In the genomic region with DNA sequence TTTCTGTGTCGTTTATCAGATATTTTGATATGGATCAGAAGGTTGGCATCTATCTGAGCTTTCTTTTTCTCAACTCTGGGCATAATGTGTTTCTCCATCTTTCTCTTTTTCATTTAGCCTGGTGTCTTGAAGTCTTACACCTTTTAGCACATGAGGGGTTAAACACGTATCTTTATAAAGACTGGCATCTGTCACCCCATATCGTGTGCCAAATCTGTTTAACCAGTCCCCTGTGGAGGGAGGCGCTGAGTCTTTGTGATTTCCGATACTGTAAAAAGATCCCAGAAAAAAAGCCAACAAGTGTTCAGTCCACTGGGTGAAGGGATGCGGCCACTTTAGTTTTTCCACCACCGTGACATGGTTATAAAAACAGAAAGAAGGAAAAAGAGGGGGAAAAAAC, we compare ENCODE assay signal across 18 mouse cellular contexts.
DNase-seq lines count a peak whose midpoint lies in the region; ATAC-seq and TF ChIP-seq lines count a peak whose summit lies in the region.
"Had no signal": no experiment of that assay in that cellular context is flagged by ENCODE, and none has a peak within 500 bp of the region (broad histone marks: within the 10 kb centered on the region; RNA-seq: fewer than 3 reads in every experiment).

No protein-coding gene starts in this region.

- no peaks in the 10 kb centered on the region for H3K36me3 ChIP-seq in forebrain, embryonic 14.5 days (ENCODE audit: control insufficient read depth, insufficient read depth, low read length)
- H3K36me3 ChIP-seq in forebrain, embryonic 15.5 days: no peaks in the 10 kb centered on the region
- H3K36me3 ChIP-seq in forebrain, postnatal 0 days (ENCODE audit: insufficient read depth): no peaks in the 10 kb centered on the region
- H3K36me3 ChIP-seq in forebrain, embryonic 11.5 days (ENCODE audit: control insufficient read depth, insufficient read depth, low read length): no peaks in the 10 kb centered on the region
- H3K36me3 ChIP-seq: G1E had no signal

- no peaks in the 10 kb centered on the region for H3K27me3 ChIP-seq in forebrain, embryonic 14.5 days (replicated peaks; ENCODE audit: control insufficient read depth, insufficient read depth, low read length)
- H3K27me3 ChIP-seq in forebrain, embryonic 15.5 days: no peaks in the 10 kb centered on the region
- no peaks in the 10 kb centered on the region for H3K27me3 ChIP-seq in forebrain, postnatal 0 days (ENCODE audit: insufficient read depth, low read length)
- no peaks in the 10 kb centered on the region for H3K27me3 ChIP-seq in forebrain, embryonic 11.5 days (ENCODE audit: control insufficient read depth, insufficient read depth, low read length)
- H3K27me3 ChIP-seq: CH12.LX, Patski had no signal

- no peak overlapping the region for H3K9ac ChIP-seq in forebrain, embryonic 14.5 days (ENCODE audit: low read length)
- H3K9ac ChIP-seq in forebrain, embryonic 15.5 days (replicated peaks): no peak overlapping the region
- H3K9ac ChIP-seq in forebrain, postnatal 0 days: no peak overlapping the region
- H3K9ac ChIP-seq in forebrain, embryonic 11.5 days (ENCODE audit: low read length): no peak overlapping the region

- TF ChIP-seq CTCF in forebrain, postnatal 0 days (IDR thresholded peaks at IDR 0.05; ENCODE audit: low read depth): no peak
- no peak for TF ChIP-seq CTCF in brain, embryonic 14.5 days (IDR thresholded peaks at IDR 0.05; ENCODE audit: borderline replicate concordance, extremely low read depth, insufficient read depth, insufficient read length)

- ATAC-seq in forebrain, embryonic 14.5 days: no peak
- no peak for ATAC-seq in forebrain, embryonic 15.5 days (replicated peaks)
- no peak for ATAC-seq in forebrain, postnatal 0 days
- no peak for ATAC-seq in forebrain, embryonic 11.5 days (replicated peaks; ENCODE audit: low FRiP score)
- ATAC-seq: activated CD4-positive, CD25-positive, alpha-beta regulatory T cell, adult 4 months; CD4-positive, CD25-positive, alpha-beta regulatory T cell, adult 4 months; Patski had no signal

- H3K4me1 ChIP-seq in forebrain, embryonic 14.5 days (ENCODE audit: control insufficient read depth, insufficient read depth, low read length): peaks cover 2% of the 10 kb centered on the region
- peaks cover 6% of the 10 kb centered on the region for H3K4me1 ChIP-seq in forebrain, embryonic 15.5 days
- no peaks in the 10 kb centered on the region; the same call in 1 of the 2 replicates for H3K4me1 ChIP-seq in forebrain, postnatal 0 days (ENCODE audit: insufficient read depth)
- H3K4me1 ChIP-seq in forebrain, embryonic 11.5 days (replicated peaks; ENCODE audit: control insufficient read depth, insufficient read depth, low read length): peaks cover 5% of the 10 kb centered on the region

- no peak for TF ChIP-seq POLR2A in brain, embryonic 14.5 days (IDR thresholded peaks at IDR 0.05; ENCODE audit: borderline replicate concordance, extremely low read depth, insufficient read depth, insufficient read length, poor library complexity, severe bottlenecking)

- peak; percentile 74 for DNase-seq in forebrain, embryonic 14.5 days (ENCODE audit: low spot score)
- DNase-seq in forebrain, postnatal 0 days: peak; percentile 35
- no peak for DNase-seq in forebrain, embryonic 11.5 days (ENCODE audit: low spot score)
- DNase-seq in brain, embryonic 14.5 days (ENCODE audit: low read depth): peak; percentile 69
- no peak for DNase-seq in cerebellum, adult 11 months
- DNase-seq: adrenal gland, postnatal 10 days; adrenal gland, postnatal 25 days; B cell, adult 2 months; cerebellum, adult 11-12 months; cerebellum, adult 18-20 months; cerebellum, adult 2 months; cerebellum, adult 8-10 months had no signal

- H3K4me3 ChIP-seq in forebrain, embryonic 14.5 days (ENCODE audit: low read depth, low read length): no peak overlapping the region
- no peak overlapping the region for H3K4me3 ChIP-seq in forebrain, embryonic 15.5 days
- no peak overlapping the region for H3K4me3 ChIP-seq in forebrain, postnatal 0 days (ENCODE audit: low read depth, low read length)
- no peak overlapping the region for H3K4me3 ChIP-seq in forebrain, embryonic 11.5 days (ENCODE audit: low read depth, low read length)

- no peak overlapping the region for H3K4me2 ChIP-seq in forebrain, embryonic 14.5 days (ENCODE audit: low read length)
- H3K4me2 ChIP-seq in forebrain, embryonic 15.5 days (replicated peaks): no peak overlapping the region
- H3K4me2 ChIP-seq in forebrain, postnatal 0 days (ENCODE audit: low read depth): no peak overlapping the region
- H3K4me2 ChIP-seq in forebrain, embryonic 11.5 days (ENCODE audit: low read depth, low read length, severe bottlenecking): no peak overlapping the region

- WGBS in forebrain, embryonic 14.5 days: 47% methylated on average over 7 of the region's 7 CpGs
- WGBS in forebrain, embryonic 15.5 days: 40% methylated on average over 7 of the region's 7 CpGs
- 32% methylated on average over 7 of the region's 7 CpGs for WGBS in forebrain, postnatal 0 days
- 81% methylated on average over 7 of the region's 7 CpGs for WGBS in forebrain, embryonic 11.5 days

- H3K9me3 ChIP-seq in forebrain, embryonic 14.5 days (replicated peaks; ENCODE audit: control insufficient read depth, low read length): no peaks in the 10 kb centered on the region
- H3K9me3 ChIP-seq in forebrain, embryonic 15.5 days: 0 out of 2 replicates have a peak, but pooled peaks cover 3% of the 10 kb centered on the region
- no peaks in the 10 kb centered on the region for H3K9me3 ChIP-seq in forebrain, postnatal 0 days (ENCODE audit: low read length)
- no peaks in the 10 kb centered on the region for H3K9me3 ChIP-seq in forebrain, embryonic 11.5 days (ENCODE audit: control insufficient read depth, low read length)
- H3K9me3 ChIP-seq: G1E had no signal

- H3K27ac ChIP-seq in forebrain, embryonic 14.5 days (ENCODE audit: low read depth, low read length): no peak overlapping the region
- no peak overlapping the region for H3K27ac ChIP-seq in forebrain, embryonic 15.5 days (replicated peaks)
- H3K27ac ChIP-seq in forebrain, postnatal 0 days (ENCODE audit: low read depth, low read length): no peak overlapping the region
- no peak overlapping the region for H3K27ac ChIP-seq in forebrain, embryonic 11.5 days (ENCODE audit: low read depth, low read length)

Comparison
In these comparisons a context has a peak if more than half of its experiments do, and no peak if none do; other contexts are left out.
1. DNase-seq: peak in forebrain, embryonic 14.5 days (single experiment), forebrain, postnatal 0 days (single experiment) and brain, embryonic 14.5 days (single experiment); none in forebrain, embryonic 11.5 days (single experiment) and cerebellum, adult 11 months (single experiment).